Mouse (Mus musculus): Measurements from ENCODE around the gene Ephb2. TPM values are rescaled to one million over a fixed set of nuclear protein-coding genes. Genes with fewer than 3 reads are reported as not detected.

Ephb2 gene
- polyA plus RNA-seq, 1 experiment from 2014 or later: 4.6 TPM

DNA sequence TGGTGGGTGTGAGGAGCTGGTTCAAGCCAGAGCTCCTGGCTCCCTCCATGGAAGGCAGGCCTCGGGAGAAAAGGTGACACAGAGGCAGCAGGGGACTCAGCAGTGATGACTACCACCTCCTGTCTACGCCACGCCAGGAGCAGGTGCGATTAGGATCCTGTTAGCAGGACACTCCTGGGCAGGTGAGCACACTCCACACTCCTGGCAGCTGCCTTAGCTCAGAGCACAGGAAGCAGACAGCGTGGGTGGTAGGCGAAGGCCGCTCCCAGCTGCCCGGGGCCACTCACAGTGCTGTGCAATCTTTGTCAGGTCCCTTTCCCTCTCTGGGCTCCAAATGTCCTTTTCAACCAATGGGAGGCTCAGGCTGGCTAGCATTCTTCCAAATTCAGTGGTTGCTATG lies 34.3 kb downstream of the Ephb2 start:
- WGBS: 86% methylated on average over 8 of the region's 8 CpGs
- Histone ChIP-seq H3K4me3 (replicated peaks; ENCODE audit: low read depth, low read length) (no peak overlapping the region), H3K4me1 (replicated peaks; ENCODE audit: insufficient read depth, low read length) (peaks cover 11% of the 10 kb centered on the region), H3K27ac (no peak overlapping the region), H3K9me3 (replicated peaks; ENCODE audit: low read length) (no peaks in the 10 kb centered on the region), H3K9ac (ENCODE audit: low read depth, low read length) (no peak overlapping the region), H3K4me2 (ENCODE audit: low read length) (no peak overlapping the region), H3K27me3 (ENCODE audit: insufficient read depth, low read length) (no peaks in the 10 kb centered on the region), H3K36me3 (ENCODE audit: insufficient read depth, low read length) (no peaks in the 10 kb centered on the region)
- TF ChIP-seq CTCF (IDR thresholded peaks at IDR 0.05; ENCODE audit: low read depth): no peak
- DNase-seq (ENCODE audit: low spot score) (no peak), ATAC-seq (replicated peaks; ENCODE audit: low FRiP score, low read depth) (no peak)

DNA sequence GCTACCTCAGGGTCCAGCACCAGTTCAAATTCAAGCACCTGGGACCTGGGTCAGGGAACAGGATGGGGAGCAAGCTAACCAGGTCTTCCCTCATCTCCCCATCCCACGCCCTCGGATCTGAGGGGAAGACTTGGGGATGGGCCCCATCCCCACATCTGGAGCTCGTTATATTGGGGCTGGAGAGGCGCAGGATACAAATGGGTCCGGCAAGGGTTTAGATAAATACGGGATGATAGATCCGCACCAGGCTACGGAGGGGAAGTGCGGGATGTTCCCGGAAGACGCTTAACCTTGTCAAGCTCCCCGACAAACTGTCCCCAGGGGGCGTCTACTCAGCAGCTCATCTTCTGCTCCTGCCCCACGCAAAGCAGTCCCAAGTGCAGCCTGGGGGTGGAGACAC lies 35.4 kb downstream of the Ephb2 start:
- H3K27ac ChIP-seq: no peak overlapping the region
- WGBS: 45% methylated on average over 14 of the region's 14 CpGs
- peak; percentile 4; the same call in 1 of the 2 replicates for TF ChIP-seq CTCF (IDR thresholded peaks at IDR 0.05; ENCODE audit: low read depth)
- no peaks in the 10 kb centered on the region for H3K36me3 ChIP-seq (ENCODE audit: insufficient read depth, low read length)
- no peaks in the 10 kb centered on the region for H3K27me3 ChIP-seq (ENCODE audit: insufficient read depth, low read length)
- ATAC-seq (replicated peaks; ENCODE audit: low FRiP score, low read depth) (no peak), DNase-seq (ENCODE audit: low spot score) (no peak)
- no peak overlapping the region for H3K9ac ChIP-seq (ENCODE audit: low read depth, low read length)
- no peak overlapping the region for H3K4me2 ChIP-seq (ENCODE audit: low read length)
- no peaks in the 10 kb centered on the region for H3K9me3 ChIP-seq (replicated peaks; ENCODE audit: low read length)
- H3K4me1 ChIP-seq (replicated peaks; ENCODE audit: insufficient read depth, low read length): peaks cover 11% of the 10 kb centered on the region
- H3K4me3 ChIP-seq (replicated peaks; ENCODE audit: low read depth, low read length): no peak overlapping the region

DNA sequence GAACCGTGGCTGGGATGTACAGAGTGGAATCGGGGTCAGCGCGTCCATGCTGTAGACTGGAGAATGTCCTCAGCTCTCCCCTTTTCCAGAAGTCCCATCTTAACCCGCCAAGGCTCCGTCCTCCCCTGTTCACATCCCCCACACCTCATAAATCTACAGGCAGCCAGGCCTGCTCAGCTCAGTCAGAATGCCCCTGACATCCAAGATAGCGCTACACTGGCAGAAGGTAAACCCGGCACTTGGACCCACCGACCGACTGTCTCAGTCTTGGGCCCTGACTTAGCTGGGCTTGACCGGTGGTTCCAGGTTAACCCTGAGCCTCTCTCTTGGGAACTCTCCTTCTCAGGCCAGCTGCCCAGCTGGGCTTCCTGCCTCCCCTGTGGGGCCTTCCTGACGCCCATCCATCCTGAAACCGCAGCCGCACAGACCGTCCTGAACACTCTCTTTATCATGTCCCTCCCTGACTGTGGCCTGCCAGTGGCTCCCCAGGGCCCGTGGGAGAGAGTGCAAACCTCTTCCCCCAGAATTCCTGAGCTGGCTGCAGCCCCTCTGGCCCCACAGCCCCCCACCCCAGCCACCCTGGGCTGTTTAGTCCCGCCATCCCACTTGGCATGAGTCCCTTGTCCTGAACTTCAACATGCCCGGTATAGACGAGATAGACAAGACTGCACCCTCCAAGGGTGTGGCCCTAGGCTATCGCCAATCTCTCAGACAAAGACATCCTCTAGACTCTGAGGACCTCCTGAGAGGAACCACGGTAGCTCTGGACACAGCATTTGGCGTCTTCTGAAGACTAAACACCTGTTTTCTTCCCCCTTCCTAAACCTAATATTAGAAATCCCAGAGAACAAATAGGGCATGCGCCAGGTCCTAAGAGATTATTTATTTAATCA lies 37.9 kb downstream of the Ephb2 start:
- ATAC-seq (replicated peaks; ENCODE audit: low FRiP score, low read depth) (no peak), DNase-seq (ENCODE audit: low spot score) (peak; percentile 54)
- Histone ChIP-seq H3K9me3 (replicated peaks; ENCODE audit: low read length) (no peaks in the 10 kb centered on the region), H3K27ac (0 out of 2 replicates have a peak overlapping the region, but pooled peaks have one; percentile 19), H3K4me2 (ENCODE audit: low read length) (no peak overlapping the region), H3K36me3 (ENCODE audit: insufficient read depth, low read length) (no peaks in the 10 kb centered on the region), H3K4me3 (replicated peaks; ENCODE audit: low read depth, low read length) (no peak overlapping the region), H3K27me3 (ENCODE audit: insufficient read depth, low read length) (no peaks in the 10 kb centered on the region), H3K9ac (ENCODE audit: low read depth, low read length) (no peak overlapping the region; the same call in 1 of the 2 replicates), H3K4me1 (replicated peaks; ENCODE audit: insufficient read depth, low read length) (peaks cover 11% of the 10 kb centered on the region)
- WGBS: 29% methylated on average over 23 of the region's 23 CpGs
- no peak for TF ChIP-seq CTCF (IDR thresholded peaks at IDR 0.05; ENCODE audit: low read depth)

DNA sequence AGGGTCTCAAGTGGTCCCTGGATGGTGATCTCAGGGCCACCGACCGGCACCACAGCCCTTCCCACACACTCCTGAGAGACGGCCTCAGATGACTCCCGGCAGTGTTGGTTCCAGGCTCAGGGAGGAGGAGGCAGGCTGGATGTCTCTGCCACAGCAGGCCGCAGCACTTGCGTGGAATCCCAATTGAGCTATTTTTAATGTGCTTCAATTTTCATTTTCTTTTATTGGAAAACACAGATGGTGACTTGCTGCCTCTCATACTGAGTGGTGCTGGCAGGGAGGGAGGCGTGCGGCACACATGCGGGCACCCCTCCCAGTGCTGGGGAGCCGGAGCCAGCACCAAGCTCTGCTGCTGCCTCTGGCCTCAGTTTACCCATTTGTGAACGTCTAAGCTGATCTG lies 42.5 kb downstream of the Ephb2 start:
- Histone ChIP-seq H3K27me3 (ENCODE audit: insufficient read depth, low read length) (no peaks in the 10 kb centered on the region), H3K27ac (no peak overlapping the region), H3K9ac (ENCODE audit: low read depth, low read length) (no peak overlapping the region), H3K4me2 (ENCODE audit: low read length) (no peak overlapping the region), H3K4me3 (replicated peaks; ENCODE audit: low read depth, low read length) (no peak overlapping the region), H3K36me3 (ENCODE audit: insufficient read depth, low read length) (no peaks in the 10 kb centered on the region), H3K4me1 (replicated peaks; ENCODE audit: insufficient read depth, low read length) (peaks cover 11% of the 10 kb centered on the region), H3K9me3 (replicated peaks; ENCODE audit: low read length) (no peaks in the 10 kb centered on the region)
- no peak for DNase-seq (ENCODE audit: low spot score)
- TF ChIP-seq CTCF (IDR thresholded peaks at IDR 0.05; ENCODE audit: low read depth): no peak
- 82% methylated on average over 11 of the region's 11 CpGs for WGBS
- ATAC-seq (replicated peaks; ENCODE audit: low FRiP score, low read depth): no peak

DNA sequence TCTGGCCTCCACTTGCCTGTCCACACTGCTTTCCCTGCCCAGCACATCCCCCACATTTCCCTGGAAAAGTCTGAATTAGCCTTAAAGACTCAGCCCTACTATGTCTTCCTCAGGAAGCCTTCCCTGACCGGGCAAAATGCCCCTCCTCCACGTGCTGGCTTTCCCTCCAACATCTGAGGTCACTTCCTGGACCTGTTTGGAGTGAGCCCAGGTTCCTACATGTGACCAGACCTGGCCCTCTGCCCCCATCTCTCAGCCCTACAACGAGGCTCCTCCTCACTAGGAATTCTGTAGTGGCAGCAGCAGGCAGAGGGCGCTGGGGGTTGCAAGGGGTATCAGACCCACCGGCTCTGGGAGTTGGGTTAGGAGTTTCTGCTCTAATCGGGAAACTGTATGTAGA lies 46.0 kb downstream of the Ephb2 start:
- peak; percentile 39 for DNase-seq (ENCODE audit: low spot score)

DNA sequence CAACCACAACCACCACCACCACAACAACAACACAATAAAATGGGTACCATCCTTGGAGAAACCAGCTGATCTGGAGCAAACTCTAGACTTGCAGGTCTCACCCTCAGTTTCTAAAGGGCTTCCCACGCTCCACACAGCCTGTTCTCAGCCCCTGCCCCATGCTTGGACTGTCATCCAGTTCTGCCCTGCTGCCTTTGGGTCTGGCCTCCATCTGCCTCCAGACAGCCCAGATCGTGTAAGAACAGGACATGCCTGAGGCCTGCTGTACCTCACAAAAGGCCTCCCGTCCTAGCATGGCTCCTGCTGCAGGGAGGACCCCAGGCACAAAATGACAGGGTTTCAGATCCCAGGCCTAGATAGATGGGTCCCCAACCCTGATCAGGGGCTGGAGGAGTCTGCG lies 48.4 kb downstream of the Ephb2 start:
- Histone ChIP-seq H3K9ac (ENCODE audit: low read depth, low read length) (no peak overlapping the region), H3K4me1 (replicated peaks; ENCODE audit: insufficient read depth, low read length) (0 out of 2 replicates have a peak, but pooled peaks cover 4% of the 10 kb centered on the region), H3K4me2 (ENCODE audit: low read length) (no peak overlapping the region), H3K36me3 (ENCODE audit: insufficient read depth, low read length) (no peaks in the 10 kb centered on the region), H3K27me3 (ENCODE audit: insufficient read depth, low read length) (no peaks in the 10 kb centered on the region), H3K4me3 (replicated peaks; ENCODE audit: low read depth, low read length) (no peak overlapping the region), H3K9me3 (replicated peaks; ENCODE audit: low read length) (no peaks in the 10 kb centered on the region), H3K27ac (no peak overlapping the region)
- ATAC-seq (replicated peaks; ENCODE audit: low FRiP score, low read depth) (no peak), DNase-seq (ENCODE audit: low spot score) (no peak)
- no peak for TF ChIP-seq CTCF (IDR thresholded peaks at IDR 0.05; ENCODE audit: low read depth)
- WGBS: 66% methylated on average over 4 of the region's 4 CpGs

More for the DNA sequence above, 46.0 kb downstream of the Ephb2 start:
- H3K4me3 ChIP-seq (replicated peaks; ENCODE audit: low read depth, low read length): no peak overlapping the region
- TF ChIP-seq CTCF (IDR thresholded peaks at IDR 0.05; ENCODE audit: low read depth): no peak
- H3K36me3 ChIP-seq (ENCODE audit: insufficient read depth, low read length): no peaks in the 10 kb centered on the region
- H3K27ac ChIP-seq: no peak overlapping the region
- no peaks in the 10 kb centered on the region for H3K27me3 ChIP-seq (ENCODE audit: insufficient read depth, low read length)
- no peaks in the 10 kb centered on the region for H3K9me3 ChIP-seq (replicated peaks; ENCODE audit: low read length)
- 49% methylated on average over 6 of the region's 6 CpGs for WGBS
- no peak for ATAC-seq (replicated peaks; ENCODE audit: low FRiP score, low read depth)
- no peaks in the 10 kb centered on the region for H3K4me1 ChIP-seq (replicated peaks; ENCODE audit: insufficient read depth, low read length)
- H3K9ac ChIP-seq (ENCODE audit: low read depth, low read length): no peak overlapping the region
- no peak overlapping the region for H3K4me2 ChIP-seq (ENCODE audit: low read length)

Data from kidney, postnatal 0 days (tissue).